Mouse (Mus musculus): ENCODE results near the gene Vmn1r50. TPM values are rescaled to one million over a fixed set of nuclear protein-coding genes. Genes with fewer than 3 reads are reported as not detected.
"Not testable (repeated sequence)": the region's sequence is repeated elsewhere in the genome, so short reads cannot be mapped to it uniquely, and the experiment has no call there.

Gene Vmn1r50
- total RNA-seq (2022): not detected

- no peak for DNase-seq
These were observed at the start of gene Vmn1r50 for GRCm38 (mm10) chr6:90101130-90101529. TSS of gene Vmn1r50 (plus strand) at chr6:90101430.

- no peak for DNase-seq
These were observed 22.8 kb upstream of the Vmn1r50 start, which contains the start of gene Vmn1r49 for GRCm38 (mm10) chr6:90078406-90078805. TSS of gene Vmn1r49 (minus strand) at chr6:90078506.

- no peak for DNase-seq
These were observed 664 bp upstream of the Vmn1r50 start for GRCm38 (mm10) chr6:90100566-90100965.

GRCm38 (mm10) chr6:90122296-90122695, 21.1 kb downstream of the Vmn1r50 start, which contains the start of gene Vmn1r51:
TSS of gene Vmn1r51 (plus strand) at chr6:90122596.
- not testable (repeated sequence) for DNase-seq

Other genes with a start within 250 kb of the Vmn1r50 start
- gene Vmn1r42, start 225.0 kb upstream of the Vmn1r50 start, total RNA-seq (2022): not detected
- not detected for gene Vmn1r43, start 225.0 kb upstream of the Vmn1r50 start, total RNA-seq (2022)
- gene Vmn1r44, start 217.8 kb upstream of the Vmn1r50 start, total RNA-seq (2022): not detected
- not detected for gene Vmn1r45, start 160.8 kb upstream of the Vmn1r50 start, total RNA-seq (2022)
- not detected for gene Vmn1r46, start 132.1 kb upstream of the Vmn1r50 start, total RNA-seq (2022)
- gene Vmn1r47, start 85.3 kb upstream of the Vmn1r50 start, total RNA-seq (2022): not detected
- not detected for gene Vmn1r48, start 64.6 kb upstream of the Vmn1r50 start, total RNA-seq (2022)
- not detected for gene Vmn1r49, start 22.9 kb upstream of the Vmn1r50 start, total RNA-seq (2022)
- gene Vmn1r51, start 21.2 kb downstream of the Vmn1r50 start, total RNA-seq (2022): not detected
- not detected for gene Vmn1r52, start 73.4 kb downstream of the Vmn1r50 start, total RNA-seq (2022)
- not detected for gene V1ra8, start 101.4 kb downstream of the Vmn1r50 start, total RNA-seq (2022)
- gene Vmn1r53, start 123.0 kb downstream of the Vmn1r50 start, total RNA-seq (2022): not detected
- not detected for gene Vmn1r54, start 144.9 kb downstream of the Vmn1r50 start, total RNA-seq (2022)
- not detected for gene BC048671, start 199.8 kb downstream of the Vmn1r50 start, total RNA-seq (2022)
- gene Chst13, start 223.8 kb downstream of the Vmn1r50 start, total RNA-seq (2022): under 1 TPM in 1 of 4 experiments, not detected in 3; 0.30 TPM
- under 1 TPM in 3 of 4 experiments, not detected in 1; 0.15 to 0.24 (median 0.17) TPM for gene Uroc1, start 231.9 kb downstream of the Vmn1r50 start, total RNA-seq (2022)